Mouse (Mus musculus): ENCODE results near the gene Ascl1. TPM values are rescaled to one million over a fixed set of nuclear protein-coding genes. Genes with fewer than 3 reads are reported as not detected.

The Ascl1 gene
- total RNA-seq, 1 experiment from 2014 or later: not detected

DNA sequence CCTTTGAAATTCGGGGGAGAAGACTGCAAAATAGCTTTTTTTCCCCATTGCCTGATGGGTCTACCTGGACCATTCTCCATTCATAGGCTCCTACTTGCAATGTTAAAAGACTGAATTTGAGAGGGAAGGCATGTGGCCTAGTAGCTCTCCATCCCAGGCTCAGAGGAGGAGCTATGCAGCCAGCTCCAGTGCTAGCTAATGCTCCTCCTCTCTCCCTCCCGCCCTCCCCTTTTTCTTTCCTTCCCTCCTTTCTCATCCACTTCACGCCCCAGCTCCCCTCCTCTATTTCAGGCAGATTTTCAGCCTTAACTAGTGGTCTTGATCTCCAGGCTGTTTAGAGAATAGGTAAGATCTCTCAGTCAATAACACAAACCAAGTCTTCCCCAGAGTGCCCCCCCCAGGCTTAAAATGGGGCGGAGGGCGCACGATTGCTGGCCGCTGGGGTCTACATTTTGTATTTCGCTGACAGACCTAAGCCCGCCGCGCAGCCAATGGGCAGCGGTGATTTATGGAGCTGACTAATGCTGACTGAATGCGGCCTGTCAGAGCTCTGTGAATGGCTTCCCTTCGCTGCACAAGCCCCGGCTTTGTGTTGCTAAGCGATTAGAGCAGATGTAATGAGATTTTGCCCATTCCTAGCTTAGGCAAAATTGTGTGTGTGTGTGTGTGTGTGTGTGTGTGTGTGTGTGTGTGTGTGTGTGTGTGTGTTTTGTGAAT, 4.9 kb downstream of the Ascl1 start:
- no peak for ATAC-seq (replicated peaks; ENCODE audit: low read depth, poor library complexity, severe bottlenecking)

DNA sequence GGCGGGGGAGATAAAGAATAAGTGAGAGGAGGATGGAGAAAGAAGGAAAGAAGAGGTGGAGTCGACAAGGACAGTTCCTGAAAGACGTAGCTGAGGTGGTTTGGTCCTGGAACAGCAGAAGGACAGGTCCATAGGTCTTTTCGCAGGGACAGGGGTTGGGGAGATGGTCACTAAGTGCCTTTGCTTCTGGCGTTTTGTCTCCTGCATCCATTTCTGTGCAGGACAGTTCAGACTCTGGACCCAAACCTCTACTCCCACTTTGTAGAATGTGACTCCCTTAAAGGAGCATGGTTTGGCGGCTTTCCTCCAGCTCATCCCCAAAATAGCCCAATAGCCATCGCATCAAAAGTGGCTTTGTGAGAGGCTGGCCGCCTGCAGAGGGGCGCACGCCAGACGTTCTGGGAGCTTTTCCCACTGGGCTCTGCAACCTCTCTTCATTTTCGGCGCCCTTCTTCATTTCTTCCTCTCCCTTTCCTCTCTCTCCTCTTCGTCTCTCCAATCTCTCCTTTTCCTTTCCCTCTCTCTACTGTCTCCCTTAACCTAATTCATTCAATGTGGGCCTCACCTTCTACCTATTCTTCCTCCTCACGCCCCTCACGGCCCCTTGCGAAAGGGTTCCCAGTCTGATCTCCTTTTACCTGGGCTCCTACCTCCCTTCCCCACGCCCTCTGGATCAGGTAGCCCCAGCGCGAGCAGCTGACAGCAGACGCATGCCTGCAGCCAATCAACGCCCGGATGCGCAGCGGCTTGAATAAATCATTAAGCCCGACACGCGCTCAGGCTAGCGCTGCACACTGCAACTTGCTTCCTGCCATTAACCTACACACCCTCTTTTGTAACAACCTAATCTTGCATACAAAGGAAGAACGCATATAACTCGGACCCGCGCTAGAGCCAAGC, 7.5 kb downstream of the Ascl1 start:
- ATAC-seq (replicated peaks; ENCODE audit: low read depth, poor library complexity, severe bottlenecking): no peak

DNA sequence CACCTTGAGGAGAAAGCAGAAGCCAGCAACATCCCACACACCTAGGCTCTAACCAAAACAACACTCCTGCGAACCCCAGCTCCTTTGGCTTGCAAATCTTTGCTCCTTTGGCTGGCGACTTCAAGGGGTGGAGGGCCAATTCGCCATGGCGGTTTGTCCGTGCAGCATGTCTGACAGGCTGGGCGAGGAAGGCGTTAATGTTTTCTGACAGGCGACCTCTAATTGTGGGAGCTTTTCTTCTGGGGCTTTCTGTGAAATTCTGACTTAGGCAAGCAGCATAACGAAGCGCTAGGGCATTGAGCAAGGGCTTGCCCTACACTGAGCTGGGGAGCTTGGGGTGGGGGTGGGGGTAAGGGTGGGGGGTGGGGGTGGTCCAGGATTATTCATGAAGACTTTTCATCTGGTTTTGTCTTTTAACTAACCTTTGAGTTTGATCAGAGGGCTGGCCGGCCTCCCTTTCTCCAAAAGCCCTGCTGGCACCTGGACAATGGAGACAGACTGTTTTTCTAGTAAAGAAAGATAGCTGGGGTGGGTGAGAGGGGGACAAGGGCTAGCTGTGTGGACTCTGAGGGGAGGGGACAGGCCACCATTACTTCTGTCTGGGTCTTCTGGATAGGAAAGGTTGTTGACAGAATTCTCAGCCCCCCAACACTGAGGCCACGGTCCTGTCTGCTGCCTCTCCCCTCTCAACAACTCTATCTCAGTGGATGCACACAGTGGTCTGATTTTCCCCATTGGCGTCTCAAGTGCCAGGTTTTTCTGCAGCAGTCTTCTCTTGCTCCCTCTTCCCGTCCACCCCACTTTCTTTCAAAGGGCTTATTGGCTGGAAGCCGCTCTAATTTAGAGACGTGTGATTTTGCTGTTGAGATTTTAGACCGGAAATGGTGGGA, 8.4 kb downstream of the Ascl1 start:
- no peak for ATAC-seq (replicated peaks; ENCODE audit: low read depth, poor library complexity, severe bottlenecking)

DNA sequence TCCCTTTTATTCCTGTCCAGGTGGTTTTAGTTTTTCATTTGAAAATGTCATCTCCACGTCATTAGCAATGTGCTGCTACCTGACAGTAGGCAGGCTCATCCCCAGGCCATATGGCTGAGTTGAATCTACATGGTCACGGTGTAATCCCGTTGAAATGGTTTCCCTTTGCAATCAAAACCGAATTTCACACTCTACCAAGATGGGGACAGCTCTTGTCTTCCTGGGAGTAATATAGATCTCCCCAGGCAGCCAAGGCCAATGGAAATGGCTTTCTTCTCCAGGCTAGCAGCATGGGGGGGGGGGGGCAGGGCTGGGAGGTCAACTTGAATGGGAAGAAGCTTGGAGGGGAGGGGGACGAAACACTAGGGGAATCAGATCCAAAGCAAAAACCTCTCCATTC, 15.6 kb downstream of the Ascl1 start:
- ATAC-seq (replicated peaks; ENCODE audit: low read depth, poor library complexity, severe bottlenecking): no peak

DNA sequence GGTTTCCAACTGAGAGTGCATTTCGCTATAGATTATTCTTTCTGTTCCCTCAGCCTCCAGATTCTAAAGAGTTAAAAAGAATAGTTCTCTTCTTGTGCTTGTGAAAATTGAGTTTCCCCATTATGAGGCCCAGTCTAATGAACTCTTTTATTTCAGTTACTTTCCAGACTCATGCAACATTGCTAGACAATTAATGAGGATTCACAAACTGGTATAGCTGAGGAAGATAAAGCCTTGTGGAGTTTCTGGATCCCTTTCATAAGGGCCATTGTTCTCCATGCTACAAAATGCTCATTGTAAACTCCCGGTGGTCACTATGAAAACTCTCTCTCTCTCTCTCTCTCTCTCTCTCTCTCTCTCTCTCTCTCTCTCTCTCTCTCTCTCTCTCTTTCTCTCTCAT, 18.5 kb downstream of the Ascl1 start:
- ATAC-seq (replicated peaks; ENCODE audit: low read depth, poor library complexity, severe bottlenecking): no peak

DNA sequence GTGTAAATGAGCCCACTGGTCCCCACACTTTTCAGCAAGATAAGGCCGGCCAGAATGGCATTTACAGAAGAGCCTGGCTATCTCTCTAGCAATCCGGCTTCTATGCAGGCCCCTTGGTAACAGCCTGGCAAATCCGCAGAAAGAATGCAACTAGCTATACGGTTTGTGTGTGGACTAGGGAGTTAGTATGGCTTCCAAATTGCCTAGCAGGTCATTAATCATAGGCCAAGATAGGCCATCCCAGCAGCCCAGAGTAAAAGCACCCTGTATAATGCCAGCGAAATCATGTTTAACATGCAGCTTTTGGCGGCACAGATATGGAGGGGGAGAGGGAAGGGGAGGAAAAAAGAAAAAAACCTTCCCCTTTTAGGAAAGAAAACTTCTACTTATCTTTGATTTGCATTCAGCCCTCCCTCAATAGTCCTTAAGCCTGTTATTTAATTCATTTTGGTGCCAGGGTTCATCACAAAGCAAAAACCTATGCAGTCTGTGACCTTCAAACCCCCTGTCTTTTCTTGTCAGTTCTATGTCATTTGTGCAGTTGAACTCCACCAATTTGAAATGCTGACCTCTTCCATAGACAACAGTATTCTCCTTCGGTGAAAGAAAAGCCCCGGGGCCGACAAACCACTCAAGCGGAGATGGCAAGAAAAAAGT, 19.9 kb downstream of the Ascl1 start:
- ATAC-seq (replicated peaks; ENCODE audit: low read depth, poor library complexity, severe bottlenecking): no peak

DNA sequence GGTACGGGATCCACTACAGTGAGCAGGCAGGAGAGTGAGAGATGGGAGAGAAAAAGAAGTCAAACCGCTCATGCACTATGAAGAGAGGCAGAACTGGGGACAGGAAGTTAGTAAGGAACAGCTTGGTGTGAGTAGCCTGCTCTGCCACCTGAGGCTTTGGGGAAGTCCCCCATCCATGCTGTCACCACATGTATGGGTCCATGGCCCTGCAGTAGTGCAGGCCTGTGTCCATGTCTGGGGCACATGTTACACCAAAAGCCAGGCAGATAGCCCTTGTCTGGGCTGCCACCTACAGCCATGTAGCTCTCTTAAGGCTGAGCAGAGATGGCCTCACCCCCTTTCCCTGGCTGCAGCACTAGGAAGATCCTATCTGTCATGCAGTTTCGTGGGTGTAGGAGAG, 42.7 kb downstream of the Ascl1 start:
- ATAC-seq (replicated peaks; ENCODE audit: low read depth, poor library complexity, severe bottlenecking): no peak

DNA sequence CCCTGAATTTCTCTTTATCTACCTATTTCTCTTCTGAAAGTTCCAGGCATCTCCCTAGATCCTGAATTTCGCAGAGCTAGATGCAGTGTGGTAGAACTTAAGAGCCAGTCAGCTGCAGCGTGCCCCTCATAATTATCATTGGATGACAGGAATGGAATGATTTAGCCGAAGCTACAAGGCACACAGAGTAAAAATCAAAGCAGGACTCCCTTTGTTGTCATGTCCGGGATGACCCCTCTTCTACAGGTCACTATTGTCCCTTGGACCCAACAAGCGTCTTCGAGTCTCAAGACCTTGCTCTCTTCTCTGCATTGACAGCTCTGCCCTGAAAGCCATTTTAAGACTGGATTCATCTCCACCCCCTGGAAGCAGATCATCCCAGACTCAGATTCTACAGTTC, 44.1 kb downstream of the Ascl1 start:
- no peak for ATAC-seq (replicated peaks; ENCODE audit: low read depth, poor library complexity, severe bottlenecking)

DNA sequence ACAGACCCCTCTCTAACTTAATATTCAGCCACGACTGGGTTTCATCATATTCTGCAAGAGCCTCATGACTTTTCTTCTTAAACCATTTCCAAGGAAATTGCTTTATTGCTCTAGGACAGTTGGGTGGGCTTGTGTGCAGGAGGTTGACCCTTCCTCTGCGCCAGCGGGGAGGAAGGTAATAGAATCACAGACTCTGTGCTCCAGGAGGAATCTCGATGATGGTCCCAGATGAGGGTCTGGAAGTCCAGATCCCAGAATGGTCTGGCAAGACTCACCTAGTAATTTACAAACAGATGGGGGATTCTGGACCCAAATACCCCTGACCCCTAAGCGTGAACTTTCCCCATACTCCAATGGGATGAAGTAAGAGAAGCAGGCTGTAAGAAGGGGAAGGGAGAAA, 45.2 kb downstream of the Ascl1 start:
- no peak for ATAC-seq (replicated peaks; ENCODE audit: low read depth, poor library complexity, severe bottlenecking)

DNA sequence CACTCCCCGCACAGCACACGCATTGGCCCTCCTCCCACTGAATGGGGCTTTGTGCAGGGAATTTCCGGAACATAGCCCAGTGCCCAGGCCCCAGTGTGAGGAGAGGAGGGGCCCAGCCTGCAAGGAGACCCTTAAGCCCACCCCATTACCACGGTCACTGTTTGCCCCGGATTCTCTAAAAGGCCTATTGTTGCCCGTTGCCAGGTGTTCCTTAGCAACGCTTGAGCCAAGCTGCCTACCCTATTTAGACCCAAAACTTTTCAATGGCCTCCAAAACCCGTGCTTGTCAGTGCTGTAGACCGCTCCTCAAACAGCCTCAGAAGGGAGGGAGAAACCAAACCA, 45.7 kb downstream of the Ascl1 start:
- no peak for ATAC-seq (replicated peaks; ENCODE audit: low read depth, poor library complexity, severe bottlenecking)

DNA sequence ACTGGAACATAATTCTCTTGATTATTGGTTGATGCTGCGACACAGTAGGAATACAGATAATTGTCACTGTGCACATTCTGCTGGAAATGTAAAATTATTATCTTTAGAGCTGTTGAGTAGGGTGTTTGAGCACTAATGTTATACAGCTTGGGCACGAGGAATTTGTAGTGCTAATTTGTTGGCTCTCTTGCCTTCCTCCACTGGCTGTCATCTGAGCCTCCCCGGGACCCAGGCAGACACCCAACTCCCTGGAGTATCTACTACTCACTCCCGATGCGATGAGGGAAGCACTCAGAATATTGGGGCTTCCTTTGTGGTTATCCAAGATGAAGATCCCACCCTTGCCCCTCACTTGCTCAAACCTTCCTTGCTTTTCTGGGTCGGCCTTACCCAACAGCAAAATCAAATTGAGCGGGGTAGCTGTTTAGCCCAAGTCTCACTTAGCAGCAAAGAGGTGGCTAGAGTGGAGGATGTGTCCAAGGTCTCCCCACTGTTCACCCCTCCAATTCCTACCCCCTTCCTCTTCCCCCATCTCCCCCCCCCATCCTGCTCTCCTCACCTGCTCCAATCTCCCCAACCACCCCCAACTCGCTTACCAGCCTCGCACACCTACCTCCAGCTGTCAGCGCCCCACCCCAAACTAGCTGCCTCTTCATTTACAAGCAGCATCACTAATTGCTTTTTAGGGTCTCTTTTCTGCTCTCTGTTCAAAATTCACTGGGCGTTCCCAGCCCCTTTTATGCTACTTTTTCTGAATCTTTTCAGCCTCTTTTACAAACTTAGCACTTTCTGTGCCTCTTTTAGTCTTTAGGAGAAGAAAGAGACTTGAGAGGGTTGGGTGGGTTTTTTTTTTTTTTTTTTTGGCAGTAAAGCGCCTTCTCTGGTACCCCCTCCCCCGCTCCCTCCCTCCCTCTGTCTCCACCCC, 46.4 kb downstream of the Ascl1 start:
- ATAC-seq (replicated peaks; ENCODE audit: low read depth, poor library complexity, severe bottlenecking): no peak

DNA sequence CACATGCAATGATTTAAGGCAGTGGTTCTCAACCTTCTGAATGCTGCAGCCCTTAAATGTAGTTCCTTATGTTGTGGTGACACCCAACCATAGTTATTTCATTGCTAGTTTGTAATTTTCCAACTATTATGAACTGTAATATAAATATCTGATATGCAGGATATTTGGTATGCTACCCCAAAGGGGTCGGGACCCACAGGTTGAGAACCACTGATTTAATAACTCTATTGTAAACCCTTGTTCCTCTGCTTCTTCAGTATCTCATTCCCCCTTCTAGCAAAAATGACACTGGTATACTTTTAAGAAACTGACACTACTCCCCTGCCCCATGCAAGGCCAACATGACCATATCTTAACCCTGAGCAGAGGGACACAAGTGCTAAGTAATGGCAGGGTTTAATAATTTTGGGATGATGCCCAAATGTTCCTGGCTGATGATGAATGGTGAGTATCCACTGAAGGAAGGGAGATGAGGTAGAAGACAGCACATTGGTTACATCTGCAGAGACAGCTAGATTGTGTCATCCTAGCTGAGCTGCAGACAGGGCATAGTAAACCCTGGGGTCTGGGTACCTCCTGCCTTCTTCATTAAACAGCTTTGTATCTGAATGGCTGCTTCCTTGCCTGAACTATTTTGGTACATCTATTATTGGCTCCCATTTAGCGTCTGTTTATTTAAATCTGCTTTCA, 47.2 kb downstream of the Ascl1 start:
- no peak for ATAC-seq (replicated peaks; ENCODE audit: low read depth, poor library complexity, severe bottlenecking)

Other genes starting within 250 kb of the Ascl1 start
- not detected in 2 replicates for gene Pah, start 28.1 kb upstream of the Ascl1 start, total RNA-seq (2017)